Mouse (Mus musculus) spleen, postnatal 4 days (tissue): ENCODE measurements around the gene Myo15b.

Source experiments
- DNase-seq, 2 experiments: peaks; one replicate each; pipeline ENCODE4 v3.0.0; 2022; ENCODE audit warnings: low spot score in 2 of 2

The Myo15b gene

DNA sequence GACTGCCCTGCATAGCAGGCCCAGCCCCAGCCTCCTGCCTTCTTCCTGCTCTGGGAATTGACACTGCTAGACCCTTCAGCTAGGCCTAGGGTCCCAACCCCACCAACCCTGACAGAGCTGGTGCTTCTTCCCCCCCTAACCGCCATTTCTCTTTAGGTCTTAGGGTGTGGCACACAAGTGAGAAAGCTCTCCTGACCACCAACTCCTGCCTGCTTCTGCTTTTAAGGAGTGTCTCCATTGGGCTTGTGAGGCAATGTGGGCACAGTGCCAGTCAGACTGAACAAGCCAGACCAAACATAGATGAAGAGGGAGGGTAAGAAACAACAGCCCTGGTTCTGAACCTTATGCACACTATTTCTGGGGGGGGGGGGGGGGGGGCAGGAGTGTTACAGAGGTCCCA, 44.6 kb downstream of the Myo15b start:
- peak; percentile 76 to 87 for DNase-seq

DNA sequence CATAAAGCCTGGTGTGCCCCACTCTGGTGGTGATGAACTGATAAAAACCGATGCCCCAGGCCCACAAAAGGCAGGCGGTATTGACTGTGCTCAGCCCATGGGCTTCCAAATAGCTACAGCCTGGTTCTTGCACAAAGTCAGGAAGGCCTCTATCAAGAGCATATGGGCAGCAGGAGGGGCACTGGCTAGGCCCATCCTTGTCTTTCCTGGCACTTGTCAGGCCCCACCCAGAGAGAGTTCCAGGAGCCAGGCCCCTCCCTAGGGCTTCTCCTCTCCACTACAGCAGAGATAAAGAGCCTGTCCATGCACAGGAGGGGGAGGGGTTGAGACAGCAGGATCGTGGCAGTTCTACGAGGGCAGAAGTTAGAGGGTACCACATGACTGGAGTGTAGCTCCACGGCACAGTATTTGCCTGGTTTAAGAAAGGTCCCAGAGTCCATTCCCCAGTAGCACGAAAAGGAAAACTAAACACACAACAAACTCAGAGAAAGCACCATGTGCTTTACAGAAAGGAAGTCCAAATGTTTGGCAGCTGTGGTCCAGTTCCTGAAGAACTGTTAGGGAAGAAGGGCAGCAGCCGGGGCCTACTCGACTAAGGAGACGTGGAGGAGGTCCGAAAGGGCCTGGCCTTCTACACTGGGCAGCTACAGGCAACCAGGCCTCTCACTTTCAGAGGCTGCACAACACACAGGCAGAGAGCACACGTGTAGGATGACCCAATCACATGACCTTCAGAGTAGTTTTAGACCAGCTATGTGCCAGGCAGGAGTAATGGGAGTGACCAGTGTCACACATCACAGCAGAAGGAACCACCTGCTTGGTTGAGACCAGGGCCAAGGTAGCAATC, 45.4 kb downstream of the Myo15b start:
- DNase-seq, result peak; percentile 84 to 85

DNA sequence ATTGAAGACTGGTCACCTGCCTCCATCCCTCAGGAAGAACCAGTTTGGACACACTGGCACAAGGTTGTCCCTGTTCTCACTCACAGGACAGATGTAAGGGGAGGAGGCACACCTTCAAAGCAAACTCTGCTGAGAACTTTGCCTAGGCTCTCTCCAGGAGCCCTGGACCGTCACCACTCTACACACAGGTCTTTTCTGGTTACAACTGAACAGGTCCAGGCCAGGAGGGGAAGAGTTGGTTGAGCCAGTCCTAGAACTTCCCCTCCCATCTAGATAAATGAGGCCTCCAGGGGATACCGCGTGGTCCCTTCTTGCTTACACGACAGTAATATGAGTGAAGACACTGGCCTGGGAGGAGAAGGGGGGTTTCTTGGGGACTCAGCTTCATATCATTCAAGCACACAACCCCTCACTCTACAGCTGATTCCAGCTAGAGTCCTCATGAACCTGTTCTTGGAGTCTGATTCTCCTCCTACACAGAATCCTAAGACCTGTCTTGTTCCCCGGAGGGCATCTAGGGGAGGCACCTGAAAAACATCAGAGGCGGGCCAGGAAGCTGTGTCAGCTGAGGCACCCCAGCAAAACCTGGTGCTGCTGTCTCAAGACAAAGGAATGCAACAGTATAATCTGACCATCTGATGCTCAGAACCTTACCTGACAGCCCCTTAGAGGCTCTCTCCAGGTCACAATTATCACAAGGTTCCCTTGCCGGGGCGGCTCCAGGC, 46.2 kb downstream of the Myo15b start:
- peak in 1 of 2 experiments; percentile 61 for DNase-seq

DNA sequence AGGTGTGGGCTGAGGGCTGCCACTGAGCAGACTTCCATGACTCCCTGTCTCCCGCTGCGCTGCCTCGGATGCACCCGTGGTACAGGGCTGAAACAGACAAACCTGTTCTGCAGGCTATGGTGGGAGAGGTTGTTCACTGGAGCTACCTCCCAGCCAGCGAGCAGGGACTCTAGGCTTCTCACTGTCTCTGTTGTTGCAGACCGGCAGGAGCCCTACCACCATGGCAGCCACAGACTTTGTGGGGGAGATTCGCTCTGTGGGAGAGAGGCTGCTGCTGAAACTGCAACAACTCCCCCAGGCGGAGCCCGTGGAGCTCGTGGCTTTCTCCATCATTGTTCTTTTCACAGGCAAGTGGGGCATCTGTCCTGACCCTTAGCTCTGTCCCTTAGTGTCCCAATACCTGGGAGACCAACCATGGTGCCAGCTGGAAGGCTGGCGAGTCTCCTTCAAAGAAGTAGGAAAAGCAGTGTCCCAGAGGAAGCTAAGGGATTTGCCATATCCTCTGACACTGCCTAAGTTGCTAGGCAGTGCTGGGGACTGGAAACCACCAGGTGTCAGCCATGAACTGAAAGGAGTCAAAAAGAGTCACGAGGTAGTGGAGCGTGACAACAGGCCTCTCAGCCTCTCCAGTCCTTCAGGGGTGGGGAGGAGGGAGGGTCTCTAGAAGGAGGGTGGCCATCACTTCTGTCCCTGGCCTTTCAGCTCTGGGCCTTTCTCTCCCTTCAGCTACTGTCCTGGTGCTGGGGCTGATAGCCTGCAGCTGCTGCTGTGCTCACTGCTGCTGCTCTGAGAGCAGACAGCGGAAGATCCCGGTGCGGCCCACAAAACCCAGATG, 47.0 kb downstream of the Myo15b start:
- peak in 1 of 2 experiments; percentile 69 for DNase-seq

DNA sequence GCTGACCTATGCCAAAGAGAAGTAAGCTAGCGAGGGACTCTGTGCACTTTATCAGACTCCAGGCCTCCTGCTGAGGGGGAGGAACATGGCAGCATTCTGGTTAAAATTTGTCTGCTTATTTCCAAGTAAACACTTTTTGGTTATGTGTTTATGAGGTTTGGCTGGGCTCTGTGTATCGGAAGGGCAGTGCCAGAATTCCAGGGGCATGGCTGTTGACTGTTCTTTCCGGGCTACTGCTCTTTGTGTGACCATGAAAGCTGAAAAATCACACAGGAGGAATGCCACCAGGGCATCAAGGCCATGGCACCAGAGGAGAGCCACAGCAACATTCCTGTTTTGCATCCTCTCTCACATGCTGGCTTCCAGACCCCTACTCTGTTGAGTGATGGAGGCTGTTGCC, 47.9 kb downstream of the Myo15b start:
- no peak for DNase-seq

DNA sequence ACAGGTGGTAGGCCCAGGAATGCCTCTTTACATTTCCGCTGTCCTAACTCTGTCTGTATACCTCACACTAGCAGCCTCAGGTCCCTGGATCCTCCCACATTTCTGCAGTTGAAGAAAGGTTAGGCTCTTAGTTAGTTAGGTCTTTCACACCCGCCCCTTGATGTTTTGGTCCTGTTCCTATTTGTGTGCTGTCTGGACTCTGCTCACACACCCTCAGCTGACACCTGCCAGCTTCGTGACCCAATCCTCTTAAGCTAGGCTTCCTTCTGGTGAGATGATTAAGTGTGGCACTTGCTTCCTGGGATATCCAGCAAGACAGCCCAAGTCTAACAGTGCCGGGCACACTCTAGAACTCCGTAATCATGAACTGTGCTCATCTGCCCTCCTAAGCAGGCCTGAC, 48.3 kb downstream of the Myo15b start:
- DNase-seq, result no peak

DNA sequence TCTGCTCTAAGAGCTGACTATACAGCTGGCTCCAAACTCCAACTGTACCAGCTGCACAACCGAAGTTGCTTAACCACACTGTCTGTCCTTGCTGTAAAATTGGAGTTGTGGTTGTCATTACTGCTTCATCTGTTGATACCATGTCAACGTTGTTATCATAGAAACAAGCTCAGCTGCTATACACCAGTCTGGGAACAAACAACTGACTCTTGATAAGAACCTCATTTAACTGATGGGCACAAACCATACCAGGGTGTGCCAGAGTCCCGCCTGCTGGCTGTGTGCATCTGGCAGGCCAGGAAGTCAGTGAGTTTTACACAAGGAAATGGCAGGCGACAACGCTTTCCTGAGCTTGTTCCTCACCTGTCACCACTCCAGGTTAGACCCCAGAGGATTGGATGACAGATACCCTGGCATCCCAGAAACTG, 52.9 kb downstream of the Myo15b start:
- DNase-seq, result peak; percentile 67 to 79

DNA sequence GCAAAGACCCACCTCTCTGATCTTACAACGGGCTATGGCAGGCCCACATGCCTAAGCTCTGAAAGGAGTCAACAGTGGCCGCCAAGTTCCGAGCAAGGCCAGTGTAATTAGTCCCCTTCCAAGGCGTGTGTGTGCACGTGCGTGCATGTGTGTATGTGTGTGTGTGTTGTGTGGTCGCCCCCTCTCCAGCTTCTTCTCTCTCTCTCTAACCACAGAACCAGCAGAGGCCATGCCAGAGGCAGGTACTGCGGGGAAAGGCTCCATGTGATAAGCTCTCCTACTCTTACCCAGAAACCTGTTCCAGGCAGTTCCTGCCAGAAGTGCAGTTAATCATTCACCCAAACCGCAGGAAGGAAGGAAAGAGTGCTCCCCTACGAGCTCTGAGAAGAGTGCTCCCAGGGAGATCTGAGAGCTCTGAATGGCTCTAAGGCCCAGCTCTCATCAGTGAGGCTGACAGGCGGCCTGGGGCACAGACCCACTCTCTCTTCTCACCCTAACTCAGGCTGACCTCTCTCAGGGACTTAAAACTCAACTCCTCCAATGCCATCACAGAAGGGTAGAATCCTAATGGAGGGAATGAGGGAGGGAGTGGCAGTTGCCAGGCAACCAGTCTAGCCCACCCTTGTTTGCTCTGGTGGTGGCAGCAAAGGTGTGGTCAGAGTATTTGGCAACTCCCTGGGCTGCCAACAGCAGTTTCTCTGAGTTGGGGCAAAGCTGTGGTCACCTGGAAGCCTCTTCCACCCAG, 53.6 kb downstream of the Myo15b start, which contains the start of gene Smim6:
Smim6 (plus strand) TSS at position 386 of the 745 bp plus-strand sequence.
- no peak for DNase-seq

DNA sequence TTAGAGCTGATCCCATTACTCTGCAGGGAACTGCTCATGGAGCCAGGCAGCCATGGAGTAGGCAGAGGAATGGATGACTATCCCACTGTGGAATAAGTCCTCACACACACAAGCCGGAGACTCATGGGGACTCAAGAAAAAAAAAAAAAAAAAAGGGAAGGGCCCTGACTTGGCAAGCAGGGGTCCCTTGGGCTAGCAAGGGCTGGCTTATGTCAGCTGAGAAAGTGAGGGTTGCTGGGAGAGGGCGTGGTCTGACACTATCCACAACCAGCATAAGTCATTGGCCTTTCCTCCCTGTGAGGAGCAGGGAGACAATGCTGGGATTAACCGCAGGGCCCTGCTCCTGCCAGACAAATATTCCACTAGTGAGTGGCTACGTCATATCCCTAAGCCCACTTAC, 58.4 kb downstream of the Myo15b start:
- DNase-seq, result no peak

DNA sequence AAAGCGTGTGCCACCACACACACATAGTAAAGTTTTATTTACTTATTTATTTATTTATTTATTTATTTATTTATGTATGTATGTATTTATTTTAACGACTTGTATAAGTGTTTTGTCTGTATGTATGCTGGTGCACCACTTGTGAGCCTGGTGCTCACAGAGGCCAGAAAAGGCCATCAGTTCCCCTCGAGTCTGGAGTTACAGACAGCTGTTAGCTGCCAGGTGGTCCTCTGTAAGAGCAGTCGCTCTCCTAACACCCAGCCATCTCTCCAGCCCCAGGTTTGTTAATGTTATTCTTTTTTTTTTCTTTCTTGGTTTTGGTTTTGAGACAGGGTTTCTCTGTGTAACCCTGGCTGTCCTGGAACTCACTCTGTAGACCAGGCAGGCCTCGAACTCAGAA, 60.4 kb downstream of the Myo15b start:
- DNase-seq, result no peak

DNA sequence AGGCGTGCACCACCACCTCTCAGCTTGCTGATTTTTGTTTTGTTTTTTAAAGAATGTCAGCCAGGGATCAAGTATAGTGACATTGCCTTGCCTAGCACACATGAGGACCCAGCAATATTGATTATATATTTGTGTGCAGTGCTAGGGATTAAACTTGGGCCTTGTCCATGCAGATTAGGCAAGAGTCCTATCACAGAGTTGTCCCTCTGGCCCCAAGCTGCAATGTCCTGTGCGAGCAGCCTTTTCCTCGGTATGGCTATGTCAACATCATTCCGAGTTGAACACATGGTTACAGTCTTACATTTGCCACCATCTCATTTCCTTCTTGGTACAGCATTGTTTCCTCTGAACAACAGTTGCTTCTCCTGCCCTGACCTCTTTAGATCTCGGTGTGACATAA, 60.9 kb downstream of the Myo15b start:
- no peak for DNase-seq

DNA sequence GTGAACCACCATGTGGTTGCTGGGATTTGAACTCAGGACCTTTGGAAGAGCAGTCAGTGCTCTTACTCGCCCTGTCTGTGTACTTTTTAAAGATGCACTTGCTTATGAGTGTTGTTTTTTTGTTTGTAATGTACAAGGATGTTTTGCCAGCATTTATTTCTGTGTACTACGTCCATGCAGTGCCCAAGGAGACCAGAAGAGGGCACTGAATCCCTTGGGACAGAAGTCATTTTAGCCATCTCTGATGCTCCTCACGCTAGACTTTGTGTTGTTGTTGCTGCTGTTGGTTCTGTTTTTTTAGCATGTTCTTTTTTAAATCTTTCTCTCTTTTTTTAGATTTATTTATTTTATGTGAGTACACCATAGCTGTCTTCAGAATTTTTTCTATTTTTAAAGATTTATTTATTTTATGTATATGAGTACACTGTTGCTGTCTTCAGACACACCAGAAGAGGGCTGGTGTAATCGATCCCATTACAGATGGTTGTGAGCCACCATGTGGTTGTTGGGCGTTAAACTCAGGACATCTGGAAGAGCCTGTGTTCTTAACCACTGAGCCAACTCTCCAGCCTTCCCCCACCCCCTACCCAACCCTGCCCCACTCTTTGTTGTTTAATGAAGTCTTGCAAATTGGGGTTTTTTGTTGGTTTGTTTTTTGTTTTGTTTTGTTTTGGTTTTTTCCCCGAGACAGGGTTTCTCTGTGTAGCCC, 62.1 kb downstream of the Myo15b start:
- peak; percentile 73 to 84 for DNase-seq

DNA sequence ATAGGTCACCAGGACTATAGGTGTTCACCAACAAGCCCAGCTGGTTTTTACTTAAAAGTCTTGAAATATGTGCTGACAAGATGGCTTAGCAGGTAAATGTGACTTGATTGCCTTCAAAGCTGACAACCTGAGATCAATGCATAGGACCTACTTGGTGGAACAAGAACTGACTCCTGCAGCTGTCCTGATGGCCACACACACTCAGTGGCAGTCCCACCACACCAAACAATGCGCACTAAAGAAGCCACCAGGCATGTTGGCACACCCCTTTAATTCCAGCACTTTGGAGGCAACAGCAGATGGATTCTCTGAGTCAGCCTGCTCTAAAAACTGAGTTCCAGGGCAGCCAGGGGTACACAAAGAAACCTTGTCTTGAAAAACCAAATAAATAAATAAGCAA, 63.8 kb downstream of the Myo15b start:
- DNase-seq, result no peak

DNA sequence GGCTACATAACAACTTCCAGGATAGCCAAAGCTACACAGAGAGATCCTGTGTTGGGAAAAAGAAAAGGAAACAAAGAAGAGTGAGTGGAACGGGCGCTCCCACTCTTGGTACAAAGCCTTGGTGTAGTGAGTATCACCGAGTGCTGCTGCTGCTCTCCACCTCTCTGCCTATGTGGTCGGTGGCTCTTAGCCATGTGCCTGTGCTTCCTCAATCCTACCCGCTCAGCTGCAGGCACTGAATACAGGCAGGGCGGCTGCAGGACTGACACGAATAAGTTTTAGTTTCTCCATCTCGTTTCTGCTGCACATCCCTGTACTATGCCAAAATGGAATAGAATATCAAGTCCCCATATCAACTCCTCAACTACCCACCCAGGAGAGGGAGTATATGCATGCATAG, 70.8 kb downstream of the Myo15b start:
- DNase-seq, result peak in 1 of 2 experiments; percentile 30

DNA sequence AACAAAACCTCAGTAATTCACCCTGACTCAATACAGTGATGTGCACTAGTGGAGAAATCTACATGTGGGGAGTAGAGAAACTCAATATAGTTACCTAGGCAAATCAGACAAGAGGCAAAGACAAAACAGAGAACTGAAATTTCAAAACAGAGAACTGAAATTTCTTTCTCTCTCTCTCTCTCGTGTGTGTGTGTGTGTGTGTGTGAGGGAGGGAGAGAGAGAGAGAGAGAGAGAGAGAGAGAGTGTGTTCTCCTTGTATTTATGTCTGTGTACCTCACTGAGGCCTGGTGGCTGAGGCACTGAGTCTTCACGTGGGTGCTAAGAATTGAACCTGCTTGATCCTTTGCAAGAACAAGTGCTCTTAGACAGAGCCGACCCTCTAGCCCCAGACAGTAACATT, 71.6 kb downstream of the Myo15b start:
- DNase-seq, result no peak

DNA sequence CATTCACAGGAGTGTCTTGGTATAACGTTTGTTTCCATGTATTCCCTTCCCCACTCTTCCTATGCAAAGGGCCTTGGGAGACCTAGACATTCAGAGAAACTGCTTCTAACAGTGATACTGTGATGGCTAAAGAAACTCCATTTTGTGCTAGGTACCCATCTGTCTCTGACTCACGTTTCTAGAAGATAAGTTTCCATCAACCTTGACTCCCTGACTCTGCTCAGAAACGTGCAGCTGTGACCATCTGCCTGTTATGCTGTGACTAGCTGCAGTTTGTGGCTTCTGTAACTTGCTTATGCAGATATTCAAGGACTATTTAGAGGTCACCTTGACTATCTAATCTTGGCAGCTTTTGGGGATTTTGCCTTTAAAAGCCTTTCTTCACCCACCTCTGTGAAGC, 73.0 kb downstream of the Myo15b start:
- DNase-seq, result no peak

DNA sequence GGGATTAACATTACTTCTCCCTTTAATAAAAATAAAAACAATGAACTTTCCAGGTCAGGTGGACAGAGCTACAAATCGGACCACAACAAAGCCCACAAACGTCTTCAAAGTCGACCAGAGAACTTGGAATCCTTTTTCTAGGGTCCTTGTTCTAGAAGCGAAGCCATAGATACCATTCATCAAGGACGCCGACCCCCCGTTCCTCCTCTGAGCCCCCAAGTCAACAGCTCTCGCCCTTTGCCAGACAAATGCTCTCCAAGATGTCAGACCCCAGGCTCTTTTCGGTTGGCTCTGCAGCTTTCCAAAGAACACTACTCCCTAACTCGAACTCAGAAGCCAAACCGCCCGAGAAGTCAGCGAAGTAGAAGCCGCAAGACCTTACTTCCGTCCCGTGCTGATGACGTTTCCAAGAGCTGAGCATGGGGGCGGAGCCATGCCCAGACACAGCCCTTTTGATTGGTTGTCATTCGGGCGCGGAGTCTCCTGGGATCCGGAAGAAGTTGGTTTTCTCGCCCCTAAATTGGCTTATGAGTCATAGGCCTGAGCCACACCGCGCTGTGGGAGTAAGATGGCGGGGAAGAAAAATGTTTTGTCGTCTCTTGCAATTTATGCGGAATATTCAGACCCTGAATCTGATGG, 75.0 kb downstream of the Myo15b start, which contains the start of the genes Sap30bp and Recql5:
Sap30bp (plus strand) TSS at position 175 of the 639 bp plus-strand sequence.
Recql5 (minus strand) TSS at position 370 of the 639 bp plus-strand sequence.
- peak; percentile 96 to 97 for DNase-seq

DNA sequence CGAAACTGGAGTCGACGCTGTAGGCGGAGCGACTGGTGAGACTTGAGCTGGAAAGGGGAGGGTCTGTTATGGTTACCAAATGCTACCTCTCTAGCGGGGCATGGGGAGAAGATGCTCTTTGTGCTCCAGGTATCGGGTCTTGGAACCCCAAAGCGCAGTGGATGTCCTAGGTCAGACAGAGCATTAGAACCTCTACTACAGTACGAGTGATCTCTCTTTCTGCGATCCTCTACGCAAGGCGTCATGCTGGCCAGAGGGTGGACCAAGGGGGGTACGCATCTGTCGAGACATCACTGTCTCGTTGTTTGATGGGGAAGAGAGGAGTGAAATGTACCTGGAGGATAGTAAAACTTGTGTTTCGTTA, 75.5 kb downstream of the Myo15b start:
- no peak for DNase-seq

DNA sequence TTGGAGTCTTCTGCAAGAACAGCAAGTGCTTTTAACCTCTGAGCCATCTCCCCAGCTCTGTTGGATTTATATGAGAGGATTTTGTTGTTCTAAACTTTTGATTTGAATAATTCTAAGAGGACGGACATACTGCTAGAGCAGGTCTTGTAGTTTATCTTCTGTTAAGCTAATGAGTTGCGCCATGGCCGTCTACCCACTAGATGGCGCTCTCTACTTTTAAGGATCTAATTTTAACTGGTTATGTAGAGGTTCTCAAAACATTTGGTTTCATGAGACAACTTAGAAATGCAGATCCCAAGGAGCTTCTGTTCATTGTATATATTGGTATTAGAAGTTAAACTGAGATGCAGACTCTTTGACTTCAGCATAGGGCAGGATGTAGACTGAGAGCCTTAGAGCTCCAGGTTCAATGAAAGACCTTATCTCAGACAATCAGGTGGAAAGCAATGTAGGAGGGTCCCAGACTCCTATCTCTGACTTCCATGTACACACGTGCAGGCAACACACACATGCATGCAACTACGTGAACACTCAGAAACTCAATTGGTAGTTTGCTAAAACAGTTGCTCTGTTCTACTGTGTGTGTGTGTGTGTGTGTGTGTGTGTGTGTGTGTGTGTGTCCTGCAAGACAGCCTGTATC, 81.6 kb downstream of the Myo15b start:
- DNase-seq, result peak; percentile 63 to 81

DNA sequence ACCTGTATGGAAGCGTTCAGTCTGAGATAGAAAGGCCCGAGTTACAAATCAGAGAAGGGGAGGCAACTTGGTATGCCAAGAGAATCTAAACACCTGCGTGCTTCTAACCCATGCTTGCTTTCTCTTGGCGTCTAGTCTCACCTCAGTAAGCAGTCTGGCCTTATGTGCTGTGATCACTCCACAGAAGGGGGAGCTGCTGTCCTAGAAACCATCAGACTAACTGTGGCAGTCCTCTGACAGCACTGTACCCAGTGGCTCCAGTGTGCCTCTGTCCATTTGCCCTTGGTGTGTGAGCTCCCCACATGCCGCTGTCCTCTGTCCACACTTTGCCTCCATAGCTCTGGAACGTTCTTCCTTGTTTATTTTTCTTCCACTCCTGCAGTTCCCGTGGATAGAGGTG, 83.8 kb downstream of the Myo15b start:
- no peak for DNase-seq
